Mouse (Mus musculus) ES-Bruce4 (cell line): ENCODE data around the gene Uxs1. TPM values are rescaled to one million over a fixed set of nuclear protein-coding genes. Genes with fewer than 3 reads are reported as not detected.

ENCODE experiments used
- H3K27ac ChIP-seq: 2 replicates; pipeline ENCODE4 v1.5.1; 2012; ENCODE audit warnings: low read length, inconsistent platforms; ENCODE audit not compliant: insufficient read depth
- H3K27me3 ChIP-seq: 2 replicates; pipeline ENCODE4 v1.6.1; 2012; ENCODE audit warnings: mild to moderate bottlenecking, low read length, inconsistent platforms; ENCODE audit not compliant: control insufficient read depth, poor library complexity, insufficient read depth, severe bottlenecking
- H3K36me3 ChIP-seq: 2 replicates; pipeline ENCODE4 v1.6.1; 2012; ENCODE audit warnings: inconsistent platforms, mild to moderate bottlenecking, low read length, moderate library complexity; ENCODE audit not compliant: control insufficient read depth, poor library complexity, insufficient read depth, severe bottlenecking
- H3K4me1 ChIP-seq: one replicate; pipeline ENCODE4 v1.8.1; 2011; ENCODE audit warnings: low read length; ENCODE audit not compliant: control insufficient read depth, insufficient read depth
- H3K4me3 ChIP-seq: 2 replicates; pipeline ENCODE4 v1.5.1; 2011; ENCODE audit warnings: low read depth, mild to moderate bottlenecking, low read length
- H3K9ac ChIP-seq: 2 replicates; pipeline ENCODE4 v1.6.1; 2012; ENCODE audit warnings: low read depth, mild to moderate bottlenecking, inconsistent platforms; ENCODE audit not compliant: poor library complexity, severe bottlenecking
- H3K9me3 ChIP-seq: replicated peaks from 2 replicates; pipeline ENCODE4 v1.6.1; 2012; ENCODE audit warnings: mild to moderate bottlenecking, low read length, inconsistent platforms; ENCODE audit not compliant: control insufficient read depth, poor library complexity, insufficient read depth, severe bottlenecking
- CTCF ChIP-seq: IDR thresholded peaks from one replicate; pipeline ENCODE4 v1.8.1; 2011; ENCODE audit warnings: low read depth, low read length
- EP300 ChIP-seq: IDR thresholded peaks from 2 replicates; pipeline ENCODE4 v1.6.1; 2011; ENCODE audit warnings: low read depth, low read length; ENCODE audit not compliant: insufficient read depth
- POLR2A ChIP-seq: IDR thresholded peaks from one replicate; pipeline ENCODE4 v1.8.1; 2011; ENCODE audit warnings: low read length; ENCODE audit not compliant: insufficient read depth
- polyA plus RNA-seq: library from polyadenylated mRNA; stranded (reverse); fragments of >200 nt; gene quantifications from 2 replicates; pipeline ENCODE4 v1.2.4, GENCODE M21; 2011; ENCODE audit warnings: low read depth; ENCODE audit not compliant: missing spikeins, insufficient read depth, insufficient read length

Gene Uxs1
- polyA plus RNA-seq, 1 experiment = 24.4 TPM

DNA sequence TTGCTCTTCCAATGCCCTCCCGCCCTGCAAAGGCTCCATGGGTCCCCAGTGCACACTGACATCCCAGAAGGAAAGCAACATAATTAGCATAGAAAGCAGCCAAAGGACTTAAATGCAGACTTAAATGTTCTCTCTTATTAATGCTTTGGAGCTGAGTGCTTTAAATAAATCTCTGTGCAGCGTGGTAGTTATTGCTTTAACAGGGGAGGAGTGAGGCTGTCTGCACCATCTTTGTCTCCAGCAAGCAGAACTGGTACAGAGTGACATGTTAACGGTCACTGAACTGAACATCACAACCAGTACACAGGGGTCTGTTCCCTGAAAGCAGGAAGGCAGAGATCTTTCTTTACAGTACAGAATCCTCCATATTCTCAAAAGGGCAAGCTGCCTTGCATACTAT is 29.6 kb downstream of the Uxs1 start:
- no peak for TF ChIP-seq EP300
- no peak for TF ChIP-seq CTCF
- TF ChIP-seq POLR2A = no peak
- Histone ChIP-seq H3K9ac (no peak overlapping the region), H3K27me3 (no peaks in the 10 kb centered on the region), H3K9me3 (no peaks in the 10 kb centered on the region), H3K36me3 (no peaks in the 10 kb centered on the region; the same call in 1 of the 2 replicates), H3K4me3 (no peak overlapping the region), H3K27ac (no peak overlapping the region), H3K4me1 (no peaks in the 10 kb centered on the region)

DNA sequence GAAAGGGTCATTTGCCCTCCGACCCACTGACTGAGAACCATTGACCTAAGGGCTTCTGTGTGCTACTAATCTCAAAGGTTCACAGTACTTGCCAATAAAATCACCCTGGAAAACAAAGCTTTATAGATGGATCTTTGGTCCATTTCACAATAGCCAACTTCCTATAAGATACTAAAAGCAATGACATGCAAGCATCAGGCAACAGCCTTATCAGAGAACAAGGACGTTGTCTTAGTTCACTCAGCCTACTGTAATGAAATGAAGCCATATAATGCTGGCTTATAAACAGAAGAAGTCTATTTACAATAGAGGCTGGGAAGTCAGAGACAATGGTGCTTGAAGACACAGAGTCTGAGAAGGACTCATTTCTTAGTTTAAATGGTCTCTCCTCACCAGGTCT is 37.8 kb downstream of the Uxs1 start:
- TF ChIP-seq EP300 (no peak), CTCF (no peak), POLR2A (no peak)
- H3K9ac ChIP-seq = no peak overlapping the region
- no peak overlapping the region for H3K27ac ChIP-seq
- no peaks in the 10 kb centered on the region for H3K27me3 ChIP-seq
- no peaks in the 10 kb centered on the region for H3K36me3 ChIP-seq
- H3K4me3 ChIP-seq = no peak overlapping the region
- no peaks in the 10 kb centered on the region for H3K4me1 ChIP-seq
- no peaks in the 10 kb centered on the region for H3K9me3 ChIP-seq

DNA sequence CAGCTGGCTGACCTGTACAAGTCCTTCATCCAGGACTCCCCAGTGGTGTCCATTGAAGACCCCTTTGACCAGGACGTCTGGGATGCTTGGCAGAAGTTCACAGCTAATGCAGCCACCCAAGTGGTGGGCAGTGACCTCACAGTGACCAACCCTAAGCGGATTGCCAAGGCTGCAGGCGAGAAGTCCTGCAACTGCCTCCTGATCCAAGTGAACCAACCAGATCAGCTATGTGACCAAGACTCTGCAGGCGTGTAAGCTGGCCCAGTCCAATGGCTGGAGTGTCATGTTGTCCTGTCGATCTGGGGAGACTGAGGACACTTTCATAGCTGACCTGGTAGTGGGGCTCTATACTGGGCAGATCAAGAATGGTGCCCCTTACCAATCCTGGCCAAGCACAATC is 40.9 kb downstream of the Uxs1 start:
- no peak for TF ChIP-seq CTCF
- TF ChIP-seq POLR2A = no peak
- TF ChIP-seq EP300 = no peak
- Histone ChIP-seq H3K27me3 (no peaks in the 10 kb centered on the region), H3K9ac (no peak overlapping the region), H3K27ac (no peak overlapping the region), H3K36me3 (no peaks in the 10 kb centered on the region), H3K4me3 (no peak overlapping the region), H3K9me3 (no peaks in the 10 kb centered on the region), H3K4me1 (no peaks in the 10 kb centered on the region)

DNA sequence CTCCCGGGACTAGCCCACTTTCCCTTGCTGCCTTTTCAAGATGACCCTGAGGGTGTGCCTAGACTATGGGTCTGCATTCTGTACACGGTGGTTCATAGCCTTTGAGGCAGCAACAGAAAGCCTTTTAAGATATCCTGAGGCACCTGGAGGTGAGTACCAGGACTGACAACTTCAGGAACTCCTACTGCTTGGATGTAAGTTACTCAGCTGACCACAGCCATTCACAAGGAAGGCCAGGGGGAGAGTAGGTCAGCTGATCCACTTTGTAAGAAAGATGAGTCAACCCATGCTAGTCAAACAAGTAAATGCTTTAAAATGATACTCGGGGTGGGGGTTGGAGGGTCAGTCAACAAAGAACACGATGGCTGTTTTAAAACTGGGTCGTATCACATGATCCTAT is 42.3 kb downstream of the Uxs1 start:
- H3K27ac ChIP-seq = no peak overlapping the region
- no peak overlapping the region for H3K4me3 ChIP-seq
- H3K27me3 ChIP-seq = no peaks in the 10 kb centered on the region
- H3K4me1 ChIP-seq = no peaks in the 10 kb centered on the region
- H3K9ac ChIP-seq = no peak overlapping the region
- H3K9me3 ChIP-seq = no peaks in the 10 kb centered on the region
- no peaks in the 10 kb centered on the region for H3K36me3 ChIP-seq
- TF ChIP-seq EP300 (no peak), CTCF (no peak), POLR2A (no peak)

DNA sequence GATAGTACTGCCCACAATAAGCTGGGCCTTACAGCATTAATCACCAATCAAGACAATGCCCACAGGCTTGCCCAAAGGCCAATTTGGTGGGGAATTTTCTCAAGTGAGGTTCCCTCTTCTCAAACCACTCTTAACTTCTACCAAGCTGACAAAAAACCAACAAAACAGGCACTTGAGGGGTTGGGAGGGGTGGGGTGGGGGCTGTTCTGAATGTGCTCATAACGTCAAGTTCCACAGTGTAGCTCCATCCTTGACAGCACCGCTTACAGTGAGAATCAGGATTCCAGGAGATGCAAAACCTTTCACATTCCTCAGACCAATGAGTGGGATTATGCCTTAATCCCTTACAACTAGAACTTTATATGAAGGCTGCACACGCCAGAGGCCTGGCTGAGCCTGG is 44.4 kb downstream of the Uxs1 start:
- Histone ChIP-seq H3K9me3 (no peaks in the 10 kb centered on the region), H3K9ac (no peak overlapping the region), H3K4me1 (no peaks in the 10 kb centered on the region), H3K27me3 (no peaks in the 10 kb centered on the region), H3K36me3 (no peaks in the 10 kb centered on the region), H3K27ac (no peak overlapping the region), H3K4me3 (no peak overlapping the region)
- TF ChIP-seq POLR2A = no peak
- no peak for TF ChIP-seq CTCF
- no peak for TF ChIP-seq EP300

DNA sequence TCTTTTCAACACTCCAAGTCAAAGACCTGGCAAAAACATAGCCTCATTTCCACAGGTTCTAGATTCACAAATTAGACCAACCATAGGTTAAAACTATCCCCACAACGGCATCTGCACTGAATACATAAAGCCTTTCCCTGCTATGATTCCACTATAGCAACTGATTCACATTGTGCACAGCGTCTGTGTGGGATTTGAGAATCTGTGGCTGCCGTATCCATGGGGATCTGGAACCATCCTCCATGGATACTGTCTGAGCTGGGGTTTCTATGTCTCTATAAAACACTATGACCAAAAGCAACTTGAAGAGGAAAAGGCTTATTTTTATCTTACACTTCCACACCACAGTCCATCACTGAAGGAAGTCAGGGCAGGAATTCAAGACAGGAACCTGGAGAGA is 44.9 kb downstream of the Uxs1 start:
- no peaks in the 10 kb centered on the region for H3K9me3 ChIP-seq
- no peaks in the 10 kb centered on the region for H3K27me3 ChIP-seq
- no peak overlapping the region for H3K9ac ChIP-seq
- H3K27ac ChIP-seq = no peak overlapping the region
- no peak overlapping the region for H3K4me3 ChIP-seq
- no peak for TF ChIP-seq CTCF
- TF ChIP-seq POLR2A = no peak
- no peak for TF ChIP-seq EP300
- no peaks in the 10 kb centered on the region for H3K4me1 ChIP-seq
- H3K36me3 ChIP-seq = no peaks in the 10 kb centered on the region

DNA sequence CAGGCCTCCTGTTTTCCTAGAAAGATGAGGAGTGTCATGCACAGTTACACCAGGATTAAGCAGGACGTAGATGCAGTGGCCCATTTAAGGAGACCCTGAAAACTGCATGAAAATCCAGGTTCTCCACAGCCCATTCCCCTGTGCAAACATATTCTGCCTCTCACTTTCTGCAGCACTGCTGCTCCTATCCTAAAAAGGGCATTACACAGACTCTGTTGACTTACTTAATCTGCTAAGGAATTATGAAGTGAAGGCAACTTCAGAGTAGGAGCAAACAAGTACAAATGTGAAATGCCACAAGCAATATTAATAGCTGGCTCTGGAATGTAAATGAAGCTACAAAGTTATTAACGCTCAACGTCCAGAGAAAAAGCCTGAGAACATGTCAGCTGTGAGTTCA is 45.9 kb downstream of the Uxs1 start:
- Histone ChIP-seq H3K36me3 (no peaks in the 10 kb centered on the region), H3K27ac (no peak overlapping the region), H3K4me1 (no peaks in the 10 kb centered on the region), H3K9ac (no peak overlapping the region), H3K27me3 (no peaks in the 10 kb centered on the region), H3K9me3 (no peaks in the 10 kb centered on the region), H3K4me3 (no peak overlapping the region)
- TF ChIP-seq EP300 = no peak
- no peak for TF ChIP-seq CTCF
- no peak for TF ChIP-seq POLR2A
